Mouse (Mus musculus) gastrocnemius, postnatal 14 days (tissue): ENCODE measurements at regions not wholly inside any gene's neighbourhood (a gene's known extent, or its start where the extent isn't known, plus 50 kb on each side); places are given as distances from the start of the nearest gene placed in this dataset.
A peak's percentile ranks its signal among the peaks of the same experiment; 100 is the strongest.

Experiments
- DNase-seq: peaks from one replicate; pipeline ENCODE4 v3.0.0; 2021; ENCODE audit warnings: mixed read lengths
- intact Hi-C: fragments of 180-260 bp; cut with DNase I; formaldehyde crosslinking; loops from one replicate; pipeline ENCODE4 v1.15.1; 2025; ENCODE audit warnings: low total_unique reads

- DNase-seq, result no peak
- intact Hi-C loops, result no loop called here
Observed at GRCm38 (mm10) chr1:35331602-35332339, 482.0 kb downstream of the Plekhb2 start.

- intact Hi-C loops, result no loop called here
- no peak for DNase-seq
Observed at GRCm38 (mm10) chr1:35332340-35332684, 482.5 kb downstream of the Plekhb2 start.

GRCm38 (mm10) chr1:35337647-35338046 lies 487.9 kb downstream of the Plekhb2 start:
- intact Hi-C loops, result no loop called here
- no peak for DNase-seq

- DNase-seq, result no peak
- intact Hi-C loops, result no loop called here
Observed at GRCm38 (mm10) chr1:35338184-35338583, 488.4 kb downstream of the Plekhb2 start.

GRCm38 (mm10) chr1:35344539-35344938 lies 494.8 kb downstream of the Plekhb2 start:
- intact Hi-C loops, result no loop called here
- no peak for DNase-seq

- DNase-seq, result no peak
- intact Hi-C loops, result no loop called here
Observed at GRCm38 (mm10) chr1:35348294-35348693, 498.5 kb downstream of the Plekhb2 start.

- no peak for DNase-seq
- intact Hi-C loops, result no loop called here
Observed at GRCm38 (mm10) chr1:35358981-35359380, 509.2 kb downstream of the Plekhb2 start.

GRCm38 (mm10) chr1:35361465-35361864 lies 511.7 kb downstream of the Plekhb2 start:
- no peak for DNase-seq
- intact Hi-C loops, result no loop called here

- peak; percentile 13 for DNase-seq
- intact Hi-C loops, result no loop called here
Observed at GRCm38 (mm10) chr1:35362836-35363235, 513.1 kb downstream of the Plekhb2 start.

GRCm38 (mm10) chr1:35366559-35366958 lies 516.8 kb downstream of the Plekhb2 start:
- DNase-seq, result no peak
- intact Hi-C loops, result no loop called here

GRCm38 (mm10) chr1:35372751-35373150 lies 523.0 kb downstream of the Plekhb2 start:
- intact Hi-C loops, result no loop called here
- no peak for DNase-seq

- no peak for DNase-seq
- intact Hi-C loops, result no loop called here
Observed at GRCm38 (mm10) chr1:35380633-35381385, 531.0 kb downstream of the Plekhb2 start.

GRCm38 (mm10) chr1:35385430-35385829 lies 535.7 kb downstream of the Plekhb2 start:
- peak; percentile 71 for DNase-seq
- intact Hi-C loops, result no loop called here

- DNase-seq, result peak; percentile 17
- intact Hi-C loops, result no loop called here
Observed at GRCm38 (mm10) chr1:35388181-35388580, 538.4 kb downstream of the Plekhb2 start.

GRCm38 (mm10) chr1:35390371-35390770 lies 540.6 kb downstream of the Plekhb2 start:
- intact Hi-C loops, result no loop called here
- no peak for DNase-seq

- DNase-seq, result no peak
- intact Hi-C loops, result no loop called here
Observed at GRCm38 (mm10) chr1:35390858-35391586, 541.2 kb downstream of the Plekhb2 start.

GRCm38 (mm10) chr1:35393550-35394118 lies 543.9 kb downstream of the Plekhb2 start:
- DNase-seq, result no peak
- intact Hi-C loops, result no loop called here

- intact Hi-C loops, result no loop called here
- DNase-seq, result no peak
Observed at GRCm38 (mm10) chr1:35400674-35401359, 551.0 kb downstream of the Plekhb2 start.

GRCm38 (mm10) chr1:35402995-35403394 lies 553.2 kb downstream of the Plekhb2 start:
- no peak for DNase-seq
- intact Hi-C loops, result no loop called here

GRCm38 (mm10) chr1:35405418-35405817 lies 555.6 kb downstream of the Plekhb2 start:
- intact Hi-C loops, result no loop called here
- DNase-seq, result no peak
